Mouse (Mus musculus) embryonic facial prominence, embryonic 11.5 days (tissue): ENCODE results near the gene Tbxa2r. TPM values are rescaled to one million over a fixed set of nuclear protein-coding genes. Genes with fewer than 3 reads are reported as not detected.
A peak's percentile ranks its signal among the peaks of the same experiment; 100 is the strongest.

Experiments
- ATAC-seq: fragments of 200-750 bp; cut with Nextera tagmentation; replicated peaks from 2 replicates; pipeline ENCODE4 v1.8.0; 2017; ENCODE audit warnings: low read depth; ENCODE audit not compliant: insufficient number of reproducible peaks, low FRiP score, low TSS enrichment
- DNase-seq: peaks from one replicate; pipeline ENCODE4 v3.0.0-alpha.2; 2015; ENCODE audit warnings: low spot score
- H3K27ac ChIP-seq: fragments of 300-500 bp; sonication (generic); replicated peaks from 2 replicates; pipeline ENCODE4 v1.5.1; 2014; ENCODE audit warnings: mild to moderate bottlenecking, low read depth, low read length, control low read depth
- H3K27me3 ChIP-seq: fragments of 300-500 bp; sonication (generic); 2 replicates; pipeline ENCODE4 v1.6.1; 2014; ENCODE audit warnings: mild to moderate bottlenecking, low read length, moderate library complexity, mixed read lengths; ENCODE audit not compliant: control insufficient read depth, insufficient read depth
- H3K36me3 ChIP-seq: fragments of 300-500 bp; sonication (generic); replicated peaks from 2 replicates; pipeline ENCODE4 v1.6.1; 2014; ENCODE audit warnings: low read depth, mild to moderate bottlenecking, low read length, moderate library complexity, mixed read lengths; ENCODE audit not compliant: control insufficient read depth, insufficient read depth
- H3K4me1 ChIP-seq: fragments of 300-500 bp; sonication (generic); 2 replicates; pipeline ENCODE4 v1.6.1; 2014; ENCODE audit warnings: low read length, mixed read lengths; ENCODE audit not compliant: control insufficient read depth, insufficient read depth
- H3K4me2 ChIP-seq: fragments of 300-500 bp; sonication (generic); 2 replicates; pipeline ENCODE4 v1.6.1; 2014; ENCODE audit warnings: low read depth, mild to moderate bottlenecking, control low read depth, low read length, moderate library complexity
- H3K4me3 ChIP-seq: fragments of 300-500 bp; sonication (generic); 2 replicates; pipeline ENCODE4 v1.5.1; 2014; ENCODE audit warnings: low read depth, low read length, control low read depth
- H3K9ac ChIP-seq: fragments of 300-500 bp; sonication (generic); replicated peaks from 2 replicates; pipeline ENCODE4 v1.6.1; 2014; ENCODE audit warnings: mild to moderate bottlenecking, control low read depth, low read length
- H3K9me3 ChIP-seq: fragments of 300-500 bp; sonication (generic); replicated peaks from 2 replicates; pipeline ENCODE4 v1.6.1; 2016; ENCODE audit warnings: mild to moderate bottlenecking, low read length, inconsistent platforms, mixed read lengths; ENCODE audit not compliant: control insufficient read depth
- WGBS: fragments of 180-500 bp; shearing (Covaris S2); extraction: QIAGEN DNeasy Blood & Tissue Kit; methylation state at CpG from one replicate; pipeline ENCODE4 v1.1.7; 2014; 5-methylcytosine and 5-hydroxymethylcytosine counted together
- polyA plus RNA-seq: library from polyadenylated mRNA; unstranded; fragments of >200 nt; fragmentation: Nextera tagmentation; extraction: Ambion mirVana; gene quantifications from 2 replicates; pipeline ENCODE4 v1.2.1, GENCODE M21; 2014

Tbxa2r gene
- polyA plus RNA-seq, result 1.4 and 2.1 TPM in 2 replicates

- Histone ChIP-seq H3K9me3 (no peaks in the 10 kb centered on the region), H3K9ac (peak within 1 kb of the TSS; percentile 9; the same call in 1 of the 2 replicates), H3K27ac (no peak within 1 kb of the TSS; the same call in 1 of the 2 replicates), H3K4me2 (no peak within 1 kb of the TSS), H3K36me3 (peaks cover 24% of the 10 kb centered on the region), H3K27me3 (peaks cover 10% of the 10 kb centered on the region; the same call in 1 of the 2 replicates), H3K4me3 (no peak within 1 kb of the TSS), H3K4me1 (no peaks in the 10 kb centered on the region; the same call in 1 of the 2 replicates)
- 13% methylated on average over 10 of the region's 10 CpGs for WGBS
- DNase-seq (no peak), ATAC-seq (0 out of 2 replicates have a peak, but pooled peaks have one; percentile 8)
Observed at GRCm38 (mm10) chr10:81328386-81328785, at the start of gene Tbxa2r. Tbxa2r (plus strand) TSS chr10:81328731.

- Histone ChIP-seq H3K4me2 (no peak overlapping the region), H3K36me3 (no peaks in the 10 kb centered on the region), H3K4me1 (no peaks in the 10 kb centered on the region; the same call in 1 of the 2 replicates), H3K4me3 (no peak overlapping the region), H3K9me3 (no peaks in the 10 kb centered on the region), H3K9ac (no peak overlapping the region), H3K27ac (no peak overlapping the region), H3K27me3 (peaks cover 15% of the 10 kb centered on the region)
- WGBS, result 40% methylated on average over 10 of the region's 10 CpGs
- ATAC-seq, result no peak
- no peak for DNase-seq
Observed at GRCm38 (mm10) chr10:81279496-81279895, 49.0 kb upstream of the Tbxa2r start.

- no peak overlapping the region for H3K4me3 ChIP-seq
- no peak overlapping the region for H3K27ac ChIP-seq
- ATAC-seq (no peak), DNase-seq (no peak)
- no peaks in the 10 kb centered on the region for H3K9me3 ChIP-seq
- no peak overlapping the region for H3K4me2 ChIP-seq
- 57% methylated on average over 6 of the region's 6 CpGs for WGBS
- no peak overlapping the region for H3K9ac ChIP-seq
- H3K36me3 ChIP-seq, result no peaks in the 10 kb centered on the region
- H3K27me3 ChIP-seq, result peaks cover 29% of the 10 kb centered on the region
- no peaks in the 10 kb centered on the region; the same call in 1 of the 2 replicates for H3K4me1 ChIP-seq
Observed at GRCm38 (mm10) chr10:81284189-81284588, 44.3 kb upstream of the Tbxa2r start.

- Histone ChIP-seq H3K27ac (no peak overlapping the region), H3K4me3 (no peak overlapping the region; the same call in 1 of the 2 replicates)
Observed at GRCm38 (mm10) chr10:81284719-81285118, 43.8 kb upstream of the Tbxa2r start.

GRCm38 (mm10) chr10:81285694-81286450 lies 42.7 kb upstream of the Tbxa2r start:
- Histone ChIP-seq H3K4me2 (peak overlapping the region; percentile 71), H3K4me3 (peak overlapping the region; percentile 36), H3K9me3 (no peaks in the 10 kb centered on the region), H3K4me1 (no peaks in the 10 kb centered on the region), H3K9ac (peak overlapping the region; percentile 39), H3K27me3 (peaks cover 38% of the 10 kb centered on the region), H3K27ac (no peak overlapping the region), H3K36me3 (no peaks in the 10 kb centered on the region)
- WGBS, result 2% methylated on average over 54 of the region's 54 CpGs
- ATAC-seq (peak; percentile 59), DNase-seq (peak; percentile 96)

More at GRCm38 (mm10) chr10:81284719-81285118, 43.8 kb upstream of the Tbxa2r start:
- 9% methylated on average over 17 of the region's 17 CpGs for WGBS
- H3K4me2 ChIP-seq, result peak overlapping the region; percentile 7; the same call in 1 of the 2 replicates
- no peaks in the 10 kb centered on the region for H3K36me3 ChIP-seq
- no peak overlapping the region for H3K9ac ChIP-seq
- peaks cover 29% of the 10 kb centered on the region for H3K27me3 ChIP-seq
- no peaks in the 10 kb centered on the region for H3K4me1 ChIP-seq
- DNase-seq (peak; percentile 30), ATAC-seq (no peak)
- H3K9me3 ChIP-seq, result no peaks in the 10 kb centered on the region

- Histone ChIP-seq H3K27me3 (peaks cover 46% of the 10 kb centered on the region), H3K9me3 (no peaks in the 10 kb centered on the region), H3K4me1 (no peaks in the 10 kb centered on the region), H3K36me3 (no peaks in the 10 kb centered on the region), H3K4me2 (no peak overlapping the region), H3K9ac (no peak overlapping the region), H3K27ac (no peak overlapping the region), H3K4me3 (no peak overlapping the region; the same call in 1 of the 2 replicates)
- WGBS, result 43% methylated on average over 6 of the region's 6 CpGs
- DNase-seq (no peak), ATAC-seq (no peak)
Observed at GRCm38 (mm10) chr10:81286586-81286985, 41.9 kb upstream of the Tbxa2r start.

- Histone ChIP-seq H3K9me3 (no peaks in the 10 kb centered on the region), H3K4me3 (no peak overlapping the region), H3K27me3 (peaks cover 47% of the 10 kb centered on the region), H3K27ac (no peak overlapping the region), H3K4me2 (no peak overlapping the region), H3K36me3 (no peaks in the 10 kb centered on the region), H3K4me1 (no peaks in the 10 kb centered on the region), H3K9ac (no peak overlapping the region)
- DNase-seq (peak; percentile 50), ATAC-seq (no peak)
- WGBS, result 58% methylated on average over 8 of the region's 8 CpGs
Observed at GRCm38 (mm10) chr10:81287513-81288157, 40.9 kb upstream of the Tbxa2r start.

GRCm38 (mm10) chr10:81288601-81289000 lies 39.9 kb upstream of the Tbxa2r start:
- Histone ChIP-seq H3K36me3 (no peaks in the 10 kb centered on the region), H3K9ac (no peak overlapping the region), H3K27ac (no peak overlapping the region), H3K9me3 (no peaks in the 10 kb centered on the region), H3K4me3 (no peak overlapping the region), H3K27me3 (peaks cover 41% of the 10 kb centered on the region), H3K4me1 (no peaks in the 10 kb centered on the region), H3K4me2 (no peak overlapping the region)
- ATAC-seq (no peak), DNase-seq (peak; percentile 60)
- 36% methylated on average over 6 of the region's 6 CpGs for WGBS
